Mouse (Mus musculus): ENCODE results near the gene Lsp1. TPM values are rescaled to one million over a fixed set of nuclear protein-coding genes. Genes with fewer than 3 reads are reported as not detected.
A peak's percentile ranks its signal among the peaks of the same experiment; 100 is the strongest.

Lsp1 gene
- polyA plus RNA-seq, 1 experiment from 2014 or later = 99.6 TPM

- TF ChIP-seq CTCF (IDR thresholded peaks at IDR 0.05; ENCODE audit: low read depth) = peak; percentile 58
- H3K4me3 ChIP-seq (ENCODE audit: low read depth, low read length) = no peak overlapping the region
- ATAC-seq (ENCODE audit: insufficient read depth) (no peak), DNase-seq (peak; percentile 40)
- 62% methylated on average over 11 of the region's 11 CpGs for WGBS
- no peaks in the 10 kb centered on the region for H3K9me3 ChIP-seq (ENCODE audit: low read depth, low read length)
- no peak overlapping the region for H3K4me2 ChIP-seq
- H3K36me3 ChIP-seq (ENCODE audit: insufficient read depth) = no peaks in the 10 kb centered on the region
- no peaks in the 10 kb centered on the region for H3K27me3 ChIP-seq (ENCODE audit: insufficient read depth, low read length)
- H3K4me1 ChIP-seq (ENCODE audit: insufficient read depth) = peaks cover 9% of the 10 kb centered on the region
- H3K27ac ChIP-seq (ENCODE audit: low read depth) = no peak overlapping the region
- H3K9ac ChIP-seq = no peak overlapping the region
Observed at GRCm38 (mm10) chr7:142425641-142426213, 34.9 kb upstream of the Lsp1 start.

GRCm38 (mm10) chr7:142428213-142428612 lies 32.4 kb upstream of the Lsp1 start:
- ATAC-seq (ENCODE audit: insufficient read depth) = no peak

GRCm38 (mm10) chr7:142430160-142430678 lies 30.4 kb upstream of the Lsp1 start:
- no peak for TF ChIP-seq CTCF (IDR thresholded peaks at IDR 0.05; ENCODE audit: low read depth)
- WGBS = 8% methylated on average over 12 of the region's 12 CpGs
- Histone ChIP-seq H3K27me3 (ENCODE audit: insufficient read depth, low read length) (no peaks in the 10 kb centered on the region), H3K4me2 (peak overlapping the region; percentile 36; the same call in 1 of the 2 replicates), H3K27ac (ENCODE audit: low read depth) (peak overlapping the region; percentile 93), H3K9me3 (ENCODE audit: low read depth, low read length) (no peaks in the 10 kb centered on the region), H3K4me3 (ENCODE audit: low read depth, low read length) (no peak overlapping the region), H3K9ac (no peak overlapping the region; the same call in 1 of the 2 replicates), H3K4me1 (ENCODE audit: insufficient read depth) (peaks cover 27% of the 10 kb centered on the region), H3K36me3 (ENCODE audit: insufficient read depth) (no peaks in the 10 kb centered on the region)
- peak; percentile 90 for ATAC-seq (ENCODE audit: insufficient read depth)
- DNase-seq = peak; percentile 95

More at GRCm38 (mm10) chr7:142428213-142428612, 32.4 kb upstream of the Lsp1 start:
- Histone ChIP-seq H3K27me3 (ENCODE audit: insufficient read depth, low read length) (no peaks in the 10 kb centered on the region), H3K9me3 (ENCODE audit: low read depth, low read length) (no peaks in the 10 kb centered on the region), H3K9ac (no peak overlapping the region), H3K27ac (ENCODE audit: low read depth) (0 out of 2 replicates have a peak overlapping the region, but pooled peaks have one; percentile 48), H3K4me3 (ENCODE audit: low read depth, low read length) (no peak overlapping the region), H3K4me2 (no peak overlapping the region), H3K36me3 (ENCODE audit: insufficient read depth) (no peaks in the 10 kb centered on the region), H3K4me1 (ENCODE audit: insufficient read depth) (peaks cover 15% of the 10 kb centered on the region)
- 17% methylated on average over 7 of the region's 7 CpGs for WGBS
- peak; percentile 82 for DNase-seq
- peak; percentile 72 for TF ChIP-seq CTCF (IDR thresholded peaks at IDR 0.05; ENCODE audit: low read depth)

- H3K27ac ChIP-seq (ENCODE audit: low read depth) = peak overlapping the region; percentile 93
- no peak for TF ChIP-seq CTCF (IDR thresholded peaks at IDR 0.05; ENCODE audit: low read depth)
- 50% methylated on average over 14 of the region's 14 CpGs for WGBS
Observed at GRCm38 (mm10) chr7:142431106-142431505, 29.5 kb upstream of the Lsp1 start.

GRCm38 (mm10) chr7:142433623-142434022 lies 27.0 kb upstream of the Lsp1 start:
- H3K9me3 ChIP-seq (ENCODE audit: low read depth, low read length) = no peaks in the 10 kb centered on the region
- peak overlapping the region; percentile 18 for H3K9ac ChIP-seq
- H3K4me3 ChIP-seq (ENCODE audit: low read depth, low read length) = no peak overlapping the region
- peaks cover 27% of the 10 kb centered on the region for H3K4me1 ChIP-seq (ENCODE audit: insufficient read depth)
- no peaks in the 10 kb centered on the region for H3K36me3 ChIP-seq (ENCODE audit: insufficient read depth)
- H3K4me2 ChIP-seq = peak overlapping the region; percentile 13; the same call in 1 of the 2 replicates
- TF ChIP-seq CTCF (IDR thresholded peaks at IDR 0.05; ENCODE audit: low read depth) = no peak
- no peaks in the 10 kb centered on the region for H3K27me3 ChIP-seq (ENCODE audit: insufficient read depth, low read length)
- WGBS = 14% methylated on average over 19 of the region's 19 CpGs
- ATAC-seq (ENCODE audit: insufficient read depth) (no peak), DNase-seq (peak; percentile 55)
- peak overlapping the region; percentile 84 for H3K27ac ChIP-seq (ENCODE audit: low read depth)

More at GRCm38 (mm10) chr7:142431106-142431505, 29.5 kb upstream of the Lsp1 start:
- H3K9ac ChIP-seq = no peak overlapping the region
- H3K9me3 ChIP-seq (ENCODE audit: low read depth, low read length) = no peaks in the 10 kb centered on the region
- H3K4me2 ChIP-seq = peak overlapping the region; percentile 36; the same call in 1 of the 2 replicates
- ATAC-seq (ENCODE audit: insufficient read depth) = peak; percentile 68
- H3K27me3 ChIP-seq (ENCODE audit: insufficient read depth, low read length) = no peaks in the 10 kb centered on the region
- H3K4me3 ChIP-seq (ENCODE audit: low read depth, low read length) = no peak overlapping the region
- DNase-seq = peak; percentile 90
- no peaks in the 10 kb centered on the region for H3K36me3 ChIP-seq (ENCODE audit: insufficient read depth)
- peaks cover 27% of the 10 kb centered on the region for H3K4me1 ChIP-seq (ENCODE audit: insufficient read depth)

- no peak within 1 kb of the TSS for H3K4me3 ChIP-seq (ENCODE audit: low read depth, low read length)
- H3K27me3 ChIP-seq (ENCODE audit: insufficient read depth, low read length) = no peaks in the 10 kb centered on the region
- H3K36me3 ChIP-seq (ENCODE audit: insufficient read depth) = no peaks in the 10 kb centered on the region
- H3K9ac ChIP-seq = peak within 1 kb of the TSS; percentile 18
- no peak for TF ChIP-seq CTCF (IDR thresholded peaks at IDR 0.05; ENCODE audit: low read depth)
- peak within 1 kb of the TSS; percentile 13; the same call in 1 of the 2 replicates for H3K4me2 ChIP-seq
- no peaks in the 10 kb centered on the region for H3K9me3 ChIP-seq (ENCODE audit: low read depth, low read length)
- WGBS = 72% methylated on average over 10 of the region's 10 CpGs
- DNase-seq (peak; percentile 72), ATAC-seq (ENCODE audit: insufficient read depth) (no peak)
- H3K4me1 ChIP-seq (ENCODE audit: insufficient read depth) = peaks cover 27% of the 10 kb centered on the region
- H3K27ac ChIP-seq (ENCODE audit: low read depth) = peak within 1 kb of the TSS; percentile 84
Observed at GRCm38 (mm10) chr7:142434137-142434865, 26.3 kb upstream of the Lsp1 start, which contains the start of gene Syt8. Syt8 (plus strand) TSS chr7:142434850.

GRCm38 (mm10) chr7:142435524-142435923 lies 25.1 kb upstream of the Lsp1 start:
- no peaks in the 10 kb centered on the region for H3K27me3 ChIP-seq (ENCODE audit: insufficient read depth, low read length)
- H3K4me3 ChIP-seq (ENCODE audit: low read depth, low read length) = no peak overlapping the region
- peak overlapping the region; percentile 40; the same call in 1 of the 2 replicates for H3K27ac ChIP-seq (ENCODE audit: low read depth)
- peaks cover 19% of the 10 kb centered on the region for H3K4me1 ChIP-seq (ENCODE audit: insufficient read depth)
- peak; percentile 93 for DNase-seq
- ATAC-seq (ENCODE audit: insufficient read depth) = no peak
- WGBS = 14% methylated on average over 4 of the region's 4 CpGs
- no peak overlapping the region for H3K9ac ChIP-seq
- peak; percentile 93 for TF ChIP-seq CTCF (IDR thresholded peaks at IDR 0.05; ENCODE audit: low read depth)
- no peaks in the 10 kb centered on the region for H3K9me3 ChIP-seq (ENCODE audit: low read depth, low read length)
- no peaks in the 10 kb centered on the region for H3K36me3 ChIP-seq (ENCODE audit: insufficient read depth)
- no peak overlapping the region for H3K4me2 ChIP-seq
